Mouse (Mus musculus): ENCODE data around the gene Klra7.
"Not testable (repeated sequence)": the region's sequence is repeated elsewhere in the genome, so short reads cannot be mapped to it uniquely, and the experiment has no call there.

- not testable (repeated sequence) for TF ChIP-seq POLR2A (IDR thresholded peaks at IDR 0.05; ENCODE audit: borderline replicate concordance, control insufficient read depth, low read depth, low read length); CTCF (IDR thresholded peaks at IDR 0.05; ENCODE audit: control insufficient read depth, insufficient read depth, low read length)
Measured at GRCm38 (mm10) chr6:130281828-130282227, 48.7 kb upstream of the Klra7 start, which contains the start of gene Klra10.

Measured in bone marrow, adult 2 months (tissue).